Mouse (Mus musculus) liver, embryonic 13.5 days (tissue): ENCODE data around the gene Agpat2. TPM values are rescaled to one million over a fixed set of nuclear protein-coding genes. Genes with fewer than 3 reads are reported as not detected.

ENCODE experiments used
- ATAC-seq: fragments of 200-750 bp; cut with Nextera tagmentation; 2 replicates; pipeline ENCODE4 v1.8.0; 2017; ENCODE audit warnings: low read depth, mild to moderate bottlenecking, moderate number of reproducible peaks, moderate library complexity
- DNase-seq: peaks from one replicate; pipeline ENCODE4 v3.0.0; 2022
- H3K27ac ChIP-seq: fragments of 300-500 bp; sonication (generic); 2 replicates; pipeline ENCODE4 v1.5.1; 2015; ENCODE audit warnings: moderate library complexity, mild to moderate bottlenecking, inconsistent platforms
- H3K27me3 ChIP-seq: fragments of 300-500 bp; sonication (generic); 2 replicates; pipeline ENCODE4 v1.6.1; 2015; ENCODE audit warnings: mild to moderate bottlenecking, inconsistent platforms
- H3K36me3 ChIP-seq: fragments of 300-500 bp; sonication (generic); 2 replicates; pipeline ENCODE4 v1.6.1; 2015; ENCODE audit warnings: mild to moderate bottlenecking, inconsistent platforms
- H3K4me1 ChIP-seq: fragments of 300-500 bp; sonication (generic); replicated peaks from 2 replicates; pipeline ENCODE4 v1.6.1; 2015; ENCODE audit warnings: inconsistent platforms
- H3K4me2 ChIP-seq: fragments of 300-500 bp; sonication (generic); 2 replicates; pipeline ENCODE4 v1.6.1; 2015; ENCODE audit warnings: inconsistent platforms, mild to moderate bottlenecking, moderate library complexity
- H3K4me3 ChIP-seq: fragments of 300-500 bp; sonication (generic); replicated peaks from 2 replicates; pipeline ENCODE4 v1.5.1; 2015; ENCODE audit warnings: mild to moderate bottlenecking, inconsistent platforms
- H3K9ac ChIP-seq: fragments of 300-500 bp; sonication (generic); 2 replicates; pipeline ENCODE4 v1.6.1; 2015; ENCODE audit warnings: mild to moderate bottlenecking, inconsistent platforms
- H3K9me3 ChIP-seq: fragments of 300-500 bp; sonication (generic); replicated peaks from 2 replicates; pipeline ENCODE4 v1.6.1; 2016; ENCODE audit warnings: inconsistent platforms
- whole genome bisulfite sequencing: fragments of 180-500 bp; shearing (Covaris S2); methylation state at CpG from one replicate; pipeline ENCODE4 v1.1.7; 2015; ENCODE audit not compliant: insufficient replicate concordance; 5-methylcytosine and 5-hydroxymethylcytosine counted together
- polyA plus RNA-seq: library from polyadenylated mRNA; unstranded; fragments of >200 nt; fragmentation: Nextera tagmentation; extraction: Ambion mirVana; gene quantifications from 2 replicates; pipeline ENCODE4 v1.2.1, GENCODE M21; 2015

The Agpat2 gene
- 30.9 and 32.7 TPM in 2 replicates for polyA plus RNA-seq

- Histone ChIP-seq H3K9ac (peak within 1 kb of the TSS; percentile 70), H3K36me3 (no peaks in the 10 kb centered on the region), H3K4me2 (peak within 1 kb of the TSS; percentile 83), H3K9me3 (no peaks in the 10 kb centered on the region), H3K4me1 (peaks cover 66% of the 10 kb centered on the region), H3K27me3 (peaks cover 32% of the 10 kb centered on the region), H3K27ac (peak within 1 kb of the TSS; percentile 69), H3K4me3 (peak within 1 kb of the TSS; percentile 66)
- WGBS = under 1% methylated on average over 101 of the region's 103 CpGs
- DNase-seq (peak; percentile 53), ATAC-seq (peak; percentile 78)
Measured at GRCm38 (mm10) chr2:26603720-26604671, at the start of gene Agpat2. TSS of gene Agpat2 (minus strand) at chr2:26604417.

GRCm38 (mm10) chr2:26646643-26647293 is 42.6 kb upstream of the Agpat2 start:
- Histone ChIP-seq H3K4me1 (peaks cover 2% of the 10 kb centered on the region; the same call in 1 of the 2 replicates), H3K9ac (no peak overlapping the region), H3K4me3 (no peak overlapping the region), H3K4me2 (no peak overlapping the region), H3K9me3 (no peaks in the 10 kb centered on the region), H3K27ac (no peak overlapping the region), H3K36me3 (no peaks in the 10 kb centered on the region), H3K27me3 (peaks cover 5% of the 10 kb centered on the region; the same call in 1 of the 2 replicates)
- DNase-seq (peak; percentile 70), ATAC-seq (peak; percentile 86)
- WGBS = 9% methylated on average over 3 of the region's 3 CpGs

- Histone ChIP-seq H3K4me2 (no peak overlapping the region), H3K9me3 (no peaks in the 10 kb centered on the region), H3K36me3 (peaks cover 2% of the 10 kb centered on the region; the same call in 1 of the 2 replicates), H3K9ac (no peak overlapping the region), H3K27ac (no peak overlapping the region), H3K27me3 (peaks cover 5% of the 10 kb centered on the region; the same call in 1 of the 2 replicates), H3K4me3 (no peak overlapping the region), H3K4me1 (peaks cover 22% of the 10 kb centered on the region)
- DNase-seq (peak; percentile 53), ATAC-seq (no peak)
- WGBS = 50% methylated on average over 2 of the region's 2 CpGs
Measured at GRCm38 (mm10) chr2:26643942-26644341, 39.7 kb upstream of the Agpat2 start.

- Histone ChIP-seq H3K9me3 (no peaks in the 10 kb centered on the region), H3K36me3 (peaks cover 30% of the 10 kb centered on the region), H3K27me3 (no peaks in the 10 kb centered on the region), H3K4me2 (no peak overlapping the region), H3K27ac (no peak overlapping the region), H3K4me3 (no peak overlapping the region), H3K9ac (0 out of 2 replicates have a peak overlapping the region, but pooled peaks have one; percentile 86), H3K4me1 (peaks cover 39% of the 10 kb centered on the region)
- 30% methylated on average over 7 of the region's 7 CpGs for WGBS
- ATAC-seq (no peak), DNase-seq (no peak)
Measured at GRCm38 (mm10) chr2:26641006-26641647, 36.9 kb upstream of the Agpat2 start.

GRCm38 (mm10) chr2:26639838-26640830 is 35.9 kb upstream of the Agpat2 start:
- Histone ChIP-seq H3K9ac (peak overlapping the region; percentile 86), H3K36me3 (peaks cover 40% of the 10 kb centered on the region), H3K4me3 (peak overlapping the region; percentile 78), H3K9me3 (no peaks in the 10 kb centered on the region), H3K27ac (peak overlapping the region; percentile 81), H3K4me1 (peaks cover 40% of the 10 kb centered on the region), H3K27me3 (no peaks in the 10 kb centered on the region), H3K4me2 (peak overlapping the region; percentile 75)
- peak; percentile 69 for ATAC-seq
- WGBS = 3% methylated on average over 49 of the region's 49 CpGs
- DNase-seq = peak; percentile 88

- H3K9me3 ChIP-seq = no peaks in the 10 kb centered on the region
- no peaks in the 10 kb centered on the region for H3K27me3 ChIP-seq
- peak overlapping the region; percentile 81 for H3K27ac ChIP-seq
- peaks cover 45% of the 10 kb centered on the region for H3K4me1 ChIP-seq
- peaks cover 50% of the 10 kb centered on the region for H3K36me3 ChIP-seq
- ATAC-seq (peak; percentile 49), DNase-seq (peak; percentile 46)
- H3K4me3 ChIP-seq = peak overlapping the region; percentile 78
- peak overlapping the region; percentile 75 for H3K4me2 ChIP-seq
- peak overlapping the region; percentile 86 for H3K9ac ChIP-seq
- WGBS = 1% methylated on average over 8 of the region's 8 CpGs
Measured at GRCm38 (mm10) chr2:26639083-26639482, 34.9 kb upstream of the Agpat2 start.

GRCm38 (mm10) chr2:26638572-26638971 is 34.4 kb upstream of the Agpat2 start:
- Histone ChIP-seq H3K4me3 (peak overlapping the region; percentile 78), H3K4me2 (peak overlapping the region; percentile 75), H3K9me3 (no peaks in the 10 kb centered on the region), H3K9ac (peak overlapping the region; percentile 86), H3K27ac (peak overlapping the region; percentile 81), H3K36me3 (peaks cover 51% of the 10 kb centered on the region), H3K4me1 (peaks cover 45% of the 10 kb centered on the region), H3K27me3 (no peaks in the 10 kb centered on the region)
- ATAC-seq = no peak
- DNase-seq = no peak
- 40% methylated on average over 5 of the region's 5 CpGs for WGBS

- peaks cover 45% of the 10 kb centered on the region for H3K4me1 ChIP-seq
- no peak for ATAC-seq
- no peaks in the 10 kb centered on the region for H3K27me3 ChIP-seq
- WGBS = 46% methylated on average over 5 of the region's 5 CpGs
- peak overlapping the region; percentile 78 for H3K4me3 ChIP-seq
- peak overlapping the region; percentile 81 for H3K27ac ChIP-seq
- peak overlapping the region; percentile 75 for H3K4me2 ChIP-seq
- peaks cover 51% of the 10 kb centered on the region for H3K36me3 ChIP-seq
- H3K9me3 ChIP-seq = no peaks in the 10 kb centered on the region
- DNase-seq = no peak
- H3K9ac ChIP-seq = peak overlapping the region; percentile 86
Measured at GRCm38 (mm10) chr2:26638039-26638438, 33.8 kb upstream of the Agpat2 start.

- Histone ChIP-seq H3K27ac (0 out of 2 replicates have a peak overlapping the region, but pooled peaks have one; percentile 15), H3K9ac (peak overlapping the region; percentile 86; the same call in 1 of the 2 replicates), H3K4me3 (peak overlapping the region; percentile 78; the same call in 1 of the 2 replicates), H3K9me3 (no peaks in the 10 kb centered on the region), H3K4me1 (peaks cover 45% of the 10 kb centered on the region), H3K36me3 (peaks cover 51% of the 10 kb centered on the region), H3K4me2 (peak overlapping the region; percentile 75), H3K27me3 (no peaks in the 10 kb centered on the region)
- WGBS = 79% methylated on average over 4 of the region's 4 CpGs
- ATAC-seq = no peak
- no peak for DNase-seq
Measured at GRCm38 (mm10) chr2:26637316-26637932, 33.2 kb upstream of the Agpat2 start.

- ATAC-seq (no peak; the same call in 1 of the 2 replicates), DNase-seq (no peak)
- WGBS = 31% methylated on average over 2 of the region's 2 CpGs
- Histone ChIP-seq H3K9ac (no peak overlapping the region), H3K4me2 (no peak overlapping the region), H3K36me3 (peaks cover 51% of the 10 kb centered on the region), H3K4me3 (no peak overlapping the region), H3K9me3 (no peaks in the 10 kb centered on the region), H3K27me3 (no peaks in the 10 kb centered on the region), H3K27ac (0 out of 2 replicates have a peak overlapping the region, but pooled peaks have one; percentile 0), H3K4me1 (peaks cover 41% of the 10 kb centered on the region)
Measured at GRCm38 (mm10) chr2:26636325-26636635, 32.1 kb upstream of the Agpat2 start.
